19 mouse cellular contexts compared by ENCODE assay signal in the genomic region with DNA sequence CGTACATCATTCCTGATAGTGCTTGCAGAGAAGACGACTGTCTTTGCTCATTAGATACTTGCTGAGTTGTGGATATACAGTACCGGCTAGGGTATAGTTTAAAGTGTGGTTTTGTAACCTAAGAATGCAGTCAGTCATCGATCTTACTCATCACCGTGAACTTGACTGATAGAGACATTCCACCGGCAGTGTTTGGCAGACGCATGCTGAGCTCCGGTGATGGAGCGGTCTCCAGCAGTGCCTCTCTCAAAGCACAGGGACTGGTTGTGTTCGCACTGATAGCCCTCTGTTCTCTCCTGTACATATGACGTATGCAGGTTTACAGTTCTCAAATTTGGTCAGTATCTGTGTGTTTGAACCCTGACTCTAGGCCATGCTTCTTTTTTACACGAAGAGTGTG. TPM values are rescaled to one million over a fixed set of nuclear protein-coding genes. Genes with fewer than 3 reads are reported as not detected.
DNase-seq lines count a peak whose midpoint lies in the region; ATAC-seq lines count a peak whose summit lies in the region.
"Had no signal": no experiment of that assay in that cellular context is flagged by ENCODE, and none has a peak within 500 bp of the region (broad histone marks: within the 10 kb centered on the region; RNA-seq: fewer than 3 reads in every experiment).

No protein-coding gene starts in this region.

- no peak overlapping the region for H3K4me2 ChIP-seq in hindbrain, embryonic 15.5 days
- no peak overlapping the region for H3K4me2 ChIP-seq in hindbrain, embryonic 12.5 days (replicated peaks)
- no peak overlapping the region for H3K4me2 ChIP-seq in neural tube, embryonic 14.5 days (ENCODE audit: low read depth, low read length)
- H3K4me2 ChIP-seq in neural tube, embryonic 15.5 days, result no peak overlapping the region
- H3K4me2 ChIP-seq: forebrain, embryonic 15.5 days; heart, embryonic 12.5 days had no signal

- H3K4me3 ChIP-seq in hindbrain, embryonic 15.5 days, result no peak overlapping the region
- no peak overlapping the region for H3K4me3 ChIP-seq in hindbrain, embryonic 12.5 days
- H3K4me3 ChIP-seq in neural tube, embryonic 14.5 days (ENCODE audit: low read depth, low read length), result no peak overlapping the region
- H3K4me3 ChIP-seq in neural tube, embryonic 15.5 days (replicated peaks), result no peak overlapping the region
- H3K4me3 ChIP-seq: forebrain, embryonic 15.5 days; heart, adult 2 months; heart, embryonic 12.5 days had no signal

- WGBS in hindbrain, embryonic 15.5 days, result 56% methylated on average over 12 of the region's 12 CpGs
- 63% methylated on average over 12 of the region's 12 CpGs for WGBS in hindbrain, embryonic 12.5 days
- WGBS in neural tube, embryonic 14.5 days, result 67% methylated on average over 12 of the region's 12 CpGs
- WGBS in neural tube, embryonic 15.5 days, result 53% methylated on average over 12 of the region's 12 CpGs

- H3K27me3 ChIP-seq in hindbrain, embryonic 15.5 days, result no peaks in the 10 kb centered on the region
- no peaks in the 10 kb centered on the region for H3K27me3 ChIP-seq in hindbrain, embryonic 12.5 days
- H3K27me3 ChIP-seq in neural tube, embryonic 14.5 days (ENCODE audit: control insufficient read depth, insufficient read depth, low read length), result no peaks in the 10 kb centered on the region
- no peaks in the 10 kb centered on the region for H3K27me3 ChIP-seq in neural tube, embryonic 15.5 days (replicated peaks)
- H3K27me3 ChIP-seq: CH12.LX; forebrain, embryonic 15.5 days; heart, embryonic 12.5 days had no signal

- no peak overlapping the region for H3K27ac ChIP-seq in hindbrain, embryonic 15.5 days (replicated peaks)
- no peak overlapping the region for H3K27ac ChIP-seq in hindbrain, embryonic 12.5 days
- no peak overlapping the region for H3K27ac ChIP-seq in neural tube, embryonic 14.5 days (ENCODE audit: low read depth, low read length)
- H3K27ac ChIP-seq in neural tube, embryonic 15.5 days (replicated peaks), result no peak overlapping the region
- H3K27ac ChIP-seq: forebrain, embryonic 15.5 days; heart, adult 2 months had no signal

- ATAC-seq in hindbrain, embryonic 15.5 days (ENCODE audit: low FRiP score, low read depth), result peak; percentile 59; the same call in 1 of the 2 replicates
- no peak for ATAC-seq in hindbrain, embryonic 12.5 days (ENCODE audit: low FRiP score)
- ATAC-seq in neural tube, embryonic 14.5 days (ENCODE audit: low read depth), result peak; percentile 39; the same call in 1 of the 2 replicates
- ATAC-seq in neural tube, embryonic 15.5 days (ENCODE audit: low FRiP score), result no peak
- ATAC-seq: forebrain, embryonic 15.5 days; intestine, embryonic 16.5 days had no signal

- no peaks in the 10 kb centered on the region for H3K9me3 ChIP-seq in hindbrain, embryonic 15.5 days
- H3K9me3 ChIP-seq in hindbrain, embryonic 12.5 days (replicated peaks), result no peaks in the 10 kb centered on the region
- no peaks in the 10 kb centered on the region for H3K9me3 ChIP-seq in neural tube, embryonic 14.5 days (ENCODE audit: control insufficient read depth, low read length)
- H3K9me3 ChIP-seq in neural tube, embryonic 15.5 days (replicated peaks), result no peaks in the 10 kb centered on the region
- H3K9me3 ChIP-seq: forebrain, embryonic 15.5 days; heart, embryonic 12.5 days had no signal

- no peak overlapping the region for H3K9ac ChIP-seq in hindbrain, embryonic 15.5 days
- no peak overlapping the region for H3K9ac ChIP-seq in hindbrain, embryonic 12.5 days
- no peak overlapping the region for H3K9ac ChIP-seq in neural tube, embryonic 14.5 days (replicated peaks; ENCODE audit: low read depth, low read length)
- H3K9ac ChIP-seq in neural tube, embryonic 15.5 days (replicated peaks), result no peak overlapping the region
- H3K9ac ChIP-seq: forebrain, embryonic 15.5 days; heart, embryonic 12.5 days had no signal

- peaks cover 11% of the 10 kb centered on the region for H3K4me1 ChIP-seq in hindbrain, embryonic 15.5 days (replicated peaks)
- peaks cover 4% of the 10 kb centered on the region; the same call in 1 of the 2 replicates for H3K4me1 ChIP-seq in hindbrain, embryonic 12.5 days
- peaks cover 4% of the 10 kb centered on the region for H3K4me1 ChIP-seq in neural tube, embryonic 14.5 days (ENCODE audit: control insufficient read depth, insufficient read depth, low read length)
- peaks cover 12% of the 10 kb centered on the region for H3K4me1 ChIP-seq in neural tube, embryonic 15.5 days
- H3K4me1 ChIP-seq: forebrain, embryonic 15.5 days had no signal

- peak; percentile 34 for DNase-seq in Muller cell, postnatal 12 days (ENCODE audit: inconsistent ontology term)
- peak; percentile 48 for DNase-seq in mesoderm, embryonic 11.5 days (ENCODE audit: low read depth, low spot score)
- DNase-seq in left cerebral cortex, adult 18-20 months (ENCODE audit: low spot score in 2 of 2), result no peak
- no peak for DNase-seq in layer of hippocampus, adult 9-11 months
- DNase-seq: adrenal gland, adult 2 months; adrenal gland, postnatal 25 days; cerebellum, adult 18-20 months; cerebellum, adult 9-11 months; gastrocnemius, postnatal 14 days; heart, adult 2 months; kidney, adult 2 months had no signal

- no peaks in the 10 kb centered on the region for H3K36me3 ChIP-seq in hindbrain, embryonic 15.5 days
- H3K36me3 ChIP-seq in hindbrain, embryonic 12.5 days, result no peaks in the 10 kb centered on the region
- H3K36me3 ChIP-seq in neural tube, embryonic 14.5 days (ENCODE audit: control insufficient read depth, insufficient read depth, low read length), result no peaks in the 10 kb centered on the region
- H3K36me3 ChIP-seq in neural tube, embryonic 15.5 days, result 0 out of 2 replicates have a peak, but pooled peaks cover under 1% of the 10 kb centered on the region
- H3K36me3 ChIP-seq: forebrain, embryonic 15.5 days had no signal

RNA-seq across cellular contexts. Expression of a gene that starts 9.6 kb away (rescaled TPM):
- polyA plus RNA-seq in hindbrain, embryonic 15.5 days (2015; fragmentation: Nextera tagmentation; extraction: Ambion mirVana), result 2.2 and 2.4 TPM in 2 replicates
- polyA plus RNA-seq in hindbrain, embryonic 12.5 days (2016; fragmentation: Nextera tagmentation; extraction: Ambion mirVana), result 3.9 and 4.8 TPM in 2 replicates
- 3.9 and 4.6 TPM in 2 replicates for polyA plus RNA-seq in neural tube, embryonic 14.5 days (2014; fragmentation: Nextera tagmentation; extraction: Ambion mirVana)
- 1.8 TPM in 2 replicates for polyA plus RNA-seq in neural tube, embryonic 15.5 days (2015; fragmentation: Nextera tagmentation; extraction: Ambion mirVana)
- 10 to 100 TPM; 12.6 to 12.7 TPM for total RNA-seq in left cerebral cortex, adult 18-20 months (2021)

Comparison
In these comparisons a context has a peak if more than half of its experiments do, and no peak if none do; other contexts are left out.
1. ATAC-seq: peak in hindbrain, embryonic 15.5 days (single experiment) and neural tube, embryonic 14.5 days (single experiment); none in hindbrain, embryonic 12.5 days (single experiment) and neural tube, embryonic 15.5 days (single experiment).
2. DNase-seq: peak in Muller cell, postnatal 12 days (single experiment) and mesoderm, embryonic 11.5 days (single experiment); none in left cerebral cortex, adult 18-20 months (0 of 2) and layer of hippocampus, adult 9-11 months (single experiment).